8 mouse cellular contexts compared by ENCODE assay signal in the genomic region with DNA sequence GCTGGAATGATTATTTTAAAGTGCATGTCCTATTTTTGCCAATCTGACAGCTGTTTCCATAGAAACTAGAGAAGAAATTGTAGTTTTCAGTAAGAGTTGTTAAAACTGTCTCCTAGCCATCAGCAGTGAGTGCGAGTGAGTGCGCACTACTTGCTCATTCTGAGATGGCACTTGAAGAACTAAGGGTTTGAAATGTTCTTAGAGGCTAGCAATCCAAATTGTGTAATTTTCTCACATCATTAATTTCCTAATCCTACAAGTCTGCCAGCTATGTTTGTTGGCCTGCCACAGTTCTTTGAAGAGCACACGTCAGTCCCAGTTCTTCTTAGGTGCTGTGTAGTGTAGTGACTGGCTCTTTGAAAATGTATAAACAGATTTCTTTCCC. TPM values are rescaled to one million over a fixed set of nuclear protein-coding genes. Genes with fewer than 3 reads are reported as not detected.
DNase-seq lines count a peak whose midpoint lies in the region; ATAC-seq and TF ChIP-seq lines count a peak whose summit lies in the region.

No protein-coding gene starts in this region.

- H3K9me3 ChIP-seq in forebrain, embryonic 14.5 days (replicated peaks; ENCODE audit: control insufficient read depth, low read length) = no peaks in the 10 kb centered on the region
- H3K9me3 ChIP-seq in limb, embryonic 15.5 days = no peaks in the 10 kb centered on the region
- no peaks in the 10 kb centered on the region for H3K9me3 ChIP-seq in neural tube, embryonic 12.5 days

- peak overlapping the region; percentile 64 for H3K4me2 ChIP-seq in forebrain, embryonic 14.5 days (ENCODE audit: low read length)
- peak overlapping the region; percentile 59 for H3K4me2 ChIP-seq in limb, embryonic 15.5 days
- peak overlapping the region; percentile 61 for H3K4me2 ChIP-seq in neural tube, embryonic 12.5 days (replicated peaks)

- WGBS in forebrain, embryonic 14.5 days = 10% methylated on average over 3 of the region's 3 CpGs
- WGBS in limb, embryonic 15.5 days = 42% methylated on average over 3 of the region's 3 CpGs
- WGBS in neural tube, embryonic 12.5 days = 44% methylated on average over 3 of the region's 3 CpGs

- H3K36me3 ChIP-seq in forebrain, embryonic 14.5 days (ENCODE audit: control insufficient read depth, insufficient read depth, low read length) = no peaks in the 10 kb centered on the region
- no peaks in the 10 kb centered on the region for H3K36me3 ChIP-seq in limb, embryonic 15.5 days
- H3K36me3 ChIP-seq in neural tube, embryonic 12.5 days = no peaks in the 10 kb centered on the region

- H3K4me3 ChIP-seq in layer of hippocampus, adult 2 months = peak overlapping the region; percentile 85
- peak overlapping the region; percentile 58 for H3K4me3 ChIP-seq in forebrain, embryonic 14.5 days (ENCODE audit: low read depth, low read length)
- H3K4me3 ChIP-seq in limb, embryonic 15.5 days = peak overlapping the region; percentile 68
- no peak overlapping the region for H3K4me3 ChIP-seq in neural tube, embryonic 12.5 days

- H3K9ac ChIP-seq in forebrain, embryonic 14.5 days (ENCODE audit: low read length) = peak overlapping the region; percentile 74; the same call in 1 of the 2 replicates
- H3K9ac ChIP-seq in limb, embryonic 15.5 days = no peak overlapping the region; the same call in 1 of the 2 replicates
- H3K9ac ChIP-seq in neural tube, embryonic 12.5 days = no peak overlapping the region

- ATAC-seq in forebrain, embryonic 14.5 days = peak; percentile 15; the same call in 1 of the 2 replicates
- no peak for ATAC-seq in limb, embryonic 15.5 days (ENCODE audit: insufficient number of reproducible peaks, low FRiP score, low TSS enrichment, low read depth)
- no peak for ATAC-seq in neural tube, embryonic 12.5 days (ENCODE audit: low FRiP score, low read depth)

- intact Hi-C loops in left cerebral cortex, postnatal 10 days (cut with DNase I) = loop anchor here (5.0 kb wide), 1 partner anchor 33 kb away; no protein-coding TSS in a partner anchor

- H3K27me3 ChIP-seq in forebrain, embryonic 14.5 days (replicated peaks; ENCODE audit: control insufficient read depth, insufficient read depth, low read length) = no peaks in the 10 kb centered on the region
- no peaks in the 10 kb centered on the region for H3K27me3 ChIP-seq in limb, embryonic 15.5 days
- H3K27me3 ChIP-seq in neural tube, embryonic 12.5 days (replicated peaks) = no peaks in the 10 kb centered on the region

- H3K27ac ChIP-seq in layer of hippocampus, adult 2 months = peak overlapping the region; percentile 97
- peak overlapping the region; percentile 96; the same call in 1 of the 2 replicates for H3K27ac ChIP-seq in forebrain, embryonic 14.5 days (ENCODE audit: low read depth, low read length)
- 0 out of 2 replicates have a peak overlapping the region, but pooled peaks have one; percentile 97 for H3K27ac ChIP-seq in limb, embryonic 15.5 days
- H3K27ac ChIP-seq in neural tube, embryonic 12.5 days = no peak overlapping the region

- peaks cover 10% of the 10 kb centered on the region; the same call in 1 of the 2 replicates for H3K4me1 ChIP-seq in forebrain, embryonic 14.5 days (ENCODE audit: control insufficient read depth, insufficient read depth, low read length)
- peaks cover 9% of the 10 kb centered on the region for H3K4me1 ChIP-seq in limb, embryonic 15.5 days
- H3K4me1 ChIP-seq in neural tube, embryonic 12.5 days = peaks cover 3% of the 10 kb centered on the region; the same call in 1 of the 2 replicates

- TF ChIP-seq CTCF in layer of hippocampus, adult 2 months (conservative IDR thresholded peaks at IDR 0.05) = no peak

- no peak for DNase-seq in layer of hippocampus, adult 2 months (ENCODE audit: low spot score in 2 of 2)
- DNase-seq in layer of hippocampus, adult 9-10 months (ENCODE audit: low spot score) = no peak
- DNase-seq in forebrain, embryonic 14.5 days (ENCODE audit: low spot score) = peak; percentile 66
- no peak for DNase-seq in cerebellum, adult 18-20 months
- no peak for DNase-seq in urinary bladder, adult 18-20 months (ENCODE audit: low spot score in 2 of 2)
- no peak for DNase-seq in left cerebral cortex, postnatal 10 days (ENCODE audit: extremely low spot score in 1 of 2, low spot score in 2 of 2)

RNA-seq across cellular contexts. Expression of gene Oma1, which starts 0.9 kb away (rescaled TPM):
- 10 to 100 TPM in 1 of 2 experiments, 1 to 10 TPM in 1; 8.4 to 10.2 TPM for total RNA-seq in layer of hippocampus, adult 2 months (2021)
- polyA plus RNA-seq in forebrain, embryonic 14.5 days (2014; fragmentation: Nextera tagmentation; extraction: Ambion mirVana) = 12.1 and 14.7 TPM in 2 replicates
- 14.1 and 18.6 TPM in 2 replicates for polyA plus RNA-seq in limb, embryonic 15.5 days (2015; fragmentation: Nextera tagmentation; extraction: Ambion mirVana)
- polyA plus RNA-seq in neural tube, embryonic 12.5 days (2016; fragmentation: Nextera tagmentation; extraction: Ambion mirVana) = 11.7 and 12.3 TPM in 2 replicates
- 1 to 10 TPM; 6.9 to 7.7 TPM for total RNA-seq in left cerebral cortex, postnatal 10 days (2021)

RNA-seq across cellular contexts. Expression of gene 4921539E11Rik, which starts 23.9 kb away (rescaled TPM):
- total RNA-seq in layer of hippocampus, adult 2 months (2021) = not detected
- polyA plus RNA-seq in forebrain, embryonic 14.5 days (2014; fragmentation: Nextera tagmentation; extraction: Ambion mirVana) = not detected in 2 replicates
- not detected in 2 replicates for polyA plus RNA-seq in limb, embryonic 15.5 days (2015; fragmentation: Nextera tagmentation; extraction: Ambion mirVana)
- polyA plus RNA-seq in neural tube, embryonic 12.5 days (2016; fragmentation: Nextera tagmentation; extraction: Ambion mirVana) = not detected in 2 replicates
- total RNA-seq in left cerebral cortex, postnatal 10 days (2021) = not detected
